Mouse (Mus musculus) CH12.LX (cell line): Measurements from ENCODE around the gene Ddah2. TPM values are rescaled to one million over a fixed set of nuclear protein-coding genes. Genes with fewer than 3 reads are reported as not detected.
"Not testable (repeated sequence)": the region's sequence is repeated elsewhere in the genome, so short reads cannot be mapped to it uniquely, and the experiment has no call there.

Experiments used
- DNase-seq: peaks from one replicate; pipeline ENCODE4 v3.0.0-alpha.2; 2013; ENCODE audit errors: extremely low read depth
- H3K27ac ChIP-seq: 2 replicates; pipeline ENCODE4 v1.5.1; 2012; ENCODE audit warnings: low read depth, mild to moderate bottlenecking, control low read depth, moderate library complexity; ENCODE audit not compliant: insufficient read depth
- H3K27me3 ChIP-seq: replicated peaks from 2 replicates; pipeline ENCODE3; 2012; ENCODE audit warnings: inconsistent platforms
- H3K36me3 ChIP-seq, 2 experiments: replicated peaks in 1 of 2; 2 replicates each; pipeline versions ENCODE3 to v1.6.1; 2012; ENCODE audit warnings: inconsistent platforms in 1 of 2, low read length in 1 of 2, mild to moderate bottlenecking in 1 of 2, mixed read lengths in 1 of 2, moderate library complexity in 1 of 2; ENCODE audit not compliant: control insufficient read depth in 1 of 2, insufficient read depth in 1 of 2
- H3K4me1 ChIP-seq, 2 experiments: 2 replicates each; pipeline ENCODE4 v1.6.1; 2012; ENCODE audit warnings: inconsistent platforms in 1 of 2, moderate library complexity in 1 of 2; ENCODE audit not compliant: insufficient read depth in 2 of 2, control insufficient read depth in 1 of 2
- H3K4me2 ChIP-seq: 2 replicates; pipeline ENCODE4 v1.6.1; 2012; ENCODE audit warnings: low read depth, mild to moderate bottlenecking, control low read depth; ENCODE audit not compliant: poor library complexity, insufficient read depth, severe bottlenecking
- H3K4me3 ChIP-seq, 3 experiments: fragments of 150-350 bp in 1 of 3; sonication (generic) in 1 of 3; replicated peaks in 1 of 3; 2 replicates each; pipeline versions ENCODE3 to v1.5.1; 2011 to 2012; ENCODE audit warnings: low read depth in 2 of 3, low read length in 2 of 3, mild to moderate bottlenecking in 2 of 3, moderate library complexity in 2 of 3, control low read depth in 1 of 3, improper control_type of control experiment in 1 of 3, inconsistent platforms in 1 of 3, mixed read lengths in 1 of 3; ENCODE audit not compliant: poor library complexity in 1 of 3
- H3K79me2 ChIP-seq: replicated peaks from 2 replicates; pipeline ENCODE4 v1.6.1; 2012; ENCODE audit warnings: mild to moderate bottlenecking, moderate library complexity; ENCODE audit not compliant: control insufficient read depth, poor library complexity, insufficient read depth, severe bottlenecking; ENCODE audit errors: extremely low read depth
- H3K9ac ChIP-seq: 2 replicates; pipeline ENCODE4 v1.6.1; 2012; ENCODE audit warnings: low read depth, mild to moderate bottlenecking, control low read depth, moderate library complexity; ENCODE audit not compliant: insufficient read depth
- H3K9me3 ChIP-seq: replicated peaks from 2 replicates; pipeline ENCODE3; 2012; ENCODE audit warnings: low read length, inconsistent platforms, mixed read lengths
- CTCF ChIP-seq, 2 experiments: IDR thresholded peaks in 1 of 2; conservative IDR thresholded peaks in 1 of 2; 2 replicates each; pipeline ENCODE4 v1.5.1; 2011 to 2012; ENCODE audit warnings: low read depth in 2 of 2, low read length in 2 of 2, improper control_type of control experiment in 1 of 2, inconsistent platforms in 1 of 2, mild to moderate bottlenecking in 1 of 2, moderate library complexity in 1 of 2
- JUN ChIP-seq: IDR thresholded peaks from 2 replicates; pipeline ENCODE4 v1.6.1; 2011; ENCODE audit warnings: low read depth, mild to moderate bottlenecking, low read length, improper control_type of control experiment, moderate library complexity; ENCODE audit not compliant: insufficient read depth
- RAD21 ChIP-seq: IDR thresholded peaks from 2 replicates; pipeline ENCODE4 v1.6.1; 2011; ENCODE audit warnings: low read depth, mild to moderate bottlenecking, low read length, improper control_type of control experiment, moderate library complexity
- SMC3 ChIP-seq: IDR thresholded peaks from 2 replicates; pipeline ENCODE4 v1.6.1; 2011; ENCODE audit warnings: low read depth, low read length, improper control_type of control experiment
- ZC3H11A ChIP-seq: IDR thresholded peaks from 2 replicates; pipeline ENCODE4 v1.6.1; 2012; ENCODE audit warnings: low read depth, mild to moderate bottlenecking, inconsistent platforms, low read length, improper control_type of control experiment
- dilution Hi-C: fragments of 300-500 bp; cut with MboI; formaldehyde crosslinking; loops from 2 replicates; pipeline ENCODE4 v1.14.3; 2020; ENCODE audit warnings: low sequenced_read_pairs; ENCODE audit not compliant: extremely low pct_unique_long_range_greater_than_20kb, extremely low pct_ligation_motif_present
- in situ Hi-C: fragments of 300-500 bp; cut with MboI; formaldehyde crosslinking; loops from 3 replicates; pipeline ENCODE4 v1.14.3; 2019; ENCODE audit warnings: low sequenced_read_pairs, low pct_ligation_motif_present, low pct_unique_long_range_greater_than_20kb, mixed read lengths
- polyA plus RNA-seq: library from polyadenylated mRNA; unstranded; fragments of >175 nt; gene quantifications from 2 replicates; pipeline ENCODE4 v1.2.1, GENCODE M21; 2012; ENCODE audit warnings: low read depth; ENCODE audit not compliant: insufficient read length
- total RNA-seq, 2 experiments: library from RNA; depleted of rRNA; stranded (reverse); fragments of 300-350 nt in 1 of 2; fragments of >200 nt in 1 of 2; gene quantifications; 2 replicates each; pipeline ENCODE4 v1.2.3; 2012 to 2014

Ddah2 gene
- total and polyA plus RNA-seq, 3 experiments, result 0.94 to 4.8 (median 3.4) TPM

GRCm38 (mm10) chr17:35032323-35032870 lies 26.4 kb upstream of the Ddah2 start:
- dilution Hi-C loops, result no loop called here
- in situ Hi-C loops, result no loop called here

GRCm38 (mm10) chr17:35033703-35034102 lies 25.1 kb upstream of the Ddah2 start:
- H3K27me3 ChIP-seq, H3K9me3 ChIP-seq, H3K9ac ChIP-seq, H3K4me2 ChIP-seq, dilution Hi-C loops, H3K4me3 ChIP-seq, H3K79me2 ChIP-seq, H3K27ac ChIP-seq, in situ Hi-C loops, DNase-seq: not testable (repeated sequence)
- peaks cover 0 to 26% of the 10 kb centered on the region in 2 experiments for H3K36me3 ChIP-seq
- H3K4me1 ChIP-seq, result peaks cover 5 to 39% of the 10 kb centered on the region in 2 experiments; a peak in 3 of 4 replicates

More at GRCm38 (mm10) chr17:35032323-35032870, 26.4 kb upstream of the Ddah2 start:
- Histone ChIP-seq H3K4me2 (no peak overlapping the region), H3K36me3 (peaks cover 0 to 26% of the 10 kb centered on the region in 2 experiments), H3K9me3 (no peaks in the 10 kb centered on the region), H3K4me3 (no peak overlapping the region), H3K9ac (no peak overlapping the region), H3K27ac (no peak overlapping the region), H3K4me1 (peaks cover 10 to 49% of the 10 kb centered on the region in 2 experiments), H3K27me3 (no peaks in the 10 kb centered on the region), H3K79me2 (no peaks in the 10 kb centered on the region)
- TF ChIP-seq SMC3 (peak; percentile 27; the same call in 1 of the 2 replicates), CTCF (conservative IDR thresholded peaks at IDR 0.05 in 1 of 2, IDR thresholded peaks at IDR 0.05 in 1 of 2; ENCODE audit: low read depth in 2 of 2, low read length in 2 of 2) (peak in 1 of 2 experiments; percentile 40; a peak in 2 of 4 replicates), RAD21 (peak; percentile 10), JUN (no peak)
- DNase-seq, result peak; percentile 40

- dilution Hi-C loops, result no loop called here
Observed at GRCm38 (mm10) chr17:35034896-35035295, 23.9 kb upstream of the Ddah2 start.

More at GRCm38 (mm10) chr17:35034896-35035295, 23.9 kb upstream of the Ddah2 start:
- no peak for TF ChIP-seq ZC3H11A
- no peak overlapping the region for H3K4me2 ChIP-seq
- DNase-seq, result no peak
- no peaks in the 10 kb centered on the region for H3K79me2 ChIP-seq
- H3K36me3 ChIP-seq, result peaks cover 0 to 20% of the 10 kb centered on the region in 2 experiments
- H3K9ac ChIP-seq, result no peak overlapping the region
- H3K4me3 ChIP-seq, result no peak overlapping the region
- in situ Hi-C loops, result no loop called here
- no peaks in the 10 kb centered on the region for H3K9me3 ChIP-seq
- no peak overlapping the region for H3K27ac ChIP-seq
- H3K27me3 ChIP-seq, result no peaks in the 10 kb centered on the region
- H3K4me1 ChIP-seq, result peaks cover 5 to 27% of the 10 kb centered on the region in 2 experiments; a peak in 3 of 4 replicates
